Mouse (Mus musculus): ENCODE measurements around the gene Grb10.

- TF ChIP-seq CTCF (IDR thresholded peaks at IDR 0.05; ENCODE audit: insufficient read depth, low read depth, low read length) (no peak), POLR2A (IDR thresholded peaks at IDR 0.05; ENCODE audit: insufficient read depth, low read depth, low read length) (no peak)
Measured at GRCm38 (mm10) chr11:11885921-11886320, 152.6 kb downstream of the Grb10 start.

Measured in olfactory bulb, adult 2 months (tissue).